ENCODE assay signal across 24 mouse cellular contexts in genomic region chr11:20053951-20054350, GRCm38 (mm10). TPM values are rescaled to one million over a fixed set of nuclear protein-coding genes. Genes with fewer than 3 reads are reported as not detected.
DNase-seq lines count a peak whose midpoint lies in the region; ATAC-seq and TF ChIP-seq lines count a peak whose summit lies in the region.
"Had no signal": no experiment of that assay in that cellular context is flagged by ENCODE, and none has a peak within 500 bp of the region (broad histone marks: within the 10 kb centered on the region; RNA-seq: fewer than 3 reads in every experiment).

No protein-coding gene starts in this region.

- H3K9me3 ChIP-seq in hindbrain, embryonic 14.5 days (ENCODE audit: control insufficient read depth, low read length), result no peaks in the 10 kb centered on the region
- no peaks in the 10 kb centered on the region for H3K9me3 ChIP-seq in hindbrain, embryonic 10.5 days
- H3K9me3 ChIP-seq in midbrain, postnatal 0 days (ENCODE audit: low read length), result no peaks in the 10 kb centered on the region
- H3K9me3 ChIP-seq in midbrain, embryonic 10.5 days (replicated peaks), result 0 out of 2 replicates have a peak, but pooled peaks cover 3% of the 10 kb centered on the region
- H3K9me3 ChIP-seq in embryonic facial prominence, embryonic 10.5 days, result no peaks in the 10 kb centered on the region
- H3K9me3 ChIP-seq in liver, embryonic 11.5 days (ENCODE audit: control insufficient read depth, low read length), result no peaks in the 10 kb centered on the region
- H3K9me3 ChIP-seq: forebrain, embryonic 10.5 days; forebrain, embryonic 13.5 days; G1E; hindbrain, embryonic 13.5 days had no signal

- no peaks in the 10 kb centered on the region for H3K27me3 ChIP-seq in hindbrain, embryonic 14.5 days (ENCODE audit: control insufficient read depth, insufficient read depth, low read length)
- H3K27me3 ChIP-seq in hindbrain, embryonic 10.5 days (ENCODE audit: insufficient read depth, poor library complexity, severe bottlenecking), result no peaks in the 10 kb centered on the region
- no peaks in the 10 kb centered on the region for H3K27me3 ChIP-seq in midbrain, postnatal 0 days (ENCODE audit: insufficient read depth, low read length)
- H3K27me3 ChIP-seq in midbrain, embryonic 10.5 days (ENCODE audit: low read depth, poor library complexity, severe bottlenecking), result no peaks in the 10 kb centered on the region
- no peaks in the 10 kb centered on the region for H3K27me3 ChIP-seq in embryonic facial prominence, embryonic 10.5 days (replicated peaks; ENCODE audit: low read depth, poor library complexity, severe bottlenecking)
- no peaks in the 10 kb centered on the region for H3K27me3 ChIP-seq in liver, embryonic 11.5 days (replicated peaks; ENCODE audit: control insufficient read depth, insufficient read depth, low read length)
- H3K27me3 ChIP-seq: forebrain, embryonic 13.5 days; hindbrain, embryonic 13.5 days had no signal

- H3K9ac ChIP-seq in hindbrain, embryonic 14.5 days, result no peak overlapping the region
- H3K9ac ChIP-seq in midbrain, postnatal 0 days (replicated peaks; ENCODE audit: low read length, poor library complexity, severe bottlenecking), result no peak overlapping the region
- no peak overlapping the region for H3K9ac ChIP-seq in liver, embryonic 11.5 days (ENCODE audit: low read depth, low read length)
- H3K9ac ChIP-seq: forebrain, embryonic 13.5 days; hindbrain, embryonic 13.5 days had no signal

- H3K36me3 ChIP-seq in hindbrain, embryonic 14.5 days (replicated peaks; ENCODE audit: control insufficient read depth, insufficient read depth), result peaks cover 26% of the 10 kb centered on the region
- H3K36me3 ChIP-seq in hindbrain, embryonic 10.5 days, result peaks cover 31% of the 10 kb centered on the region
- H3K36me3 ChIP-seq in midbrain, postnatal 0 days (ENCODE audit: insufficient read depth, low read length), result peaks cover 11% of the 10 kb centered on the region
- H3K36me3 ChIP-seq in midbrain, embryonic 10.5 days, result peaks cover 31% of the 10 kb centered on the region
- peaks cover 33% of the 10 kb centered on the region for H3K36me3 ChIP-seq in embryonic facial prominence, embryonic 10.5 days (replicated peaks)
- peaks cover 2% of the 10 kb centered on the region; the same call in 1 of the 2 replicates for H3K36me3 ChIP-seq in liver, embryonic 11.5 days (ENCODE audit: control insufficient read depth, insufficient read depth, low read length)

- no peak for DNase-seq in hindbrain, embryonic 14.5 days (ENCODE audit: low spot score)
- DNase-seq in hindbrain, embryonic 10.5 days (ENCODE audit: low spot score), result no peak
- DNase-seq in midbrain, postnatal 0 days (ENCODE audit: low spot score), result no peak
- DNase-seq in midbrain, embryonic 10.5 days (ENCODE audit: low spot score), result no peak
- DNase-seq in embryonic facial prominence, embryonic 10.5 days (ENCODE audit: low spot score), result no peak
- DNase-seq in liver, embryonic 11.5 days (ENCODE audit: low spot score), result no peak
- DNase-seq: adrenal gland, adult 2 months; adrenal gland, postnatal 25 days; cerebellum, adult 11-12 months; cerebellum, adult 8-10 months; cerebellum, postnatal 10 days; cerebellum, postnatal 36 days; embryo, embryonic 11 days; gastrocnemius, adult 2 months; gastrocnemius, postnatal 14 days; heart, adult 11 months had no signal

- 0 out of 2 replicates have a peak, but pooled peaks have one; percentile 10 for TF ChIP-seq CTCF in midbrain, postnatal 0 days (IDR thresholded peaks at IDR 0.05)

- no peaks in the 10 kb centered on the region for H3K4me1 ChIP-seq in hindbrain, embryonic 14.5 days (replicated peaks; ENCODE audit: control insufficient read depth, insufficient read depth, low read length)
- no peaks in the 10 kb centered on the region; the same call in 1 of the 2 replicates for H3K4me1 ChIP-seq in hindbrain, embryonic 10.5 days (replicated peaks)
- H3K4me1 ChIP-seq in midbrain, postnatal 0 days (ENCODE audit: insufficient read depth, low read length), result no peaks in the 10 kb centered on the region
- H3K4me1 ChIP-seq in midbrain, embryonic 10.5 days, result peaks cover 12% of the 10 kb centered on the region
- peaks cover 23% of the 10 kb centered on the region for H3K4me1 ChIP-seq in embryonic facial prominence, embryonic 10.5 days
- peaks cover 16% of the 10 kb centered on the region for H3K4me1 ChIP-seq in liver, embryonic 11.5 days (replicated peaks; ENCODE audit: control insufficient read depth, insufficient read depth, low read length)
- H3K4me1 ChIP-seq: forebrain, embryonic 13.5 days had no signal

- no peak overlapping the region for H3K4me3 ChIP-seq in hindbrain, embryonic 14.5 days (replicated peaks; ENCODE audit: low read length)
- no peak overlapping the region for H3K4me3 ChIP-seq in hindbrain, embryonic 10.5 days
- H3K4me3 ChIP-seq in midbrain, postnatal 0 days (ENCODE audit: low read depth, low read length), result no peak overlapping the region
- no peak overlapping the region for H3K4me3 ChIP-seq in midbrain, embryonic 10.5 days
- no peak overlapping the region for H3K4me3 ChIP-seq in embryonic facial prominence, embryonic 10.5 days
- H3K4me3 ChIP-seq in liver, embryonic 11.5 days (ENCODE audit: low read depth, low read length), result no peak overlapping the region
- H3K4me3 ChIP-seq: forebrain, embryonic 10.5 days; forebrain, embryonic 13.5 days; gastrocnemius, adult 2 months; hindbrain, embryonic 13.5 days had no signal

- H3K27ac ChIP-seq in hindbrain, embryonic 14.5 days, result peak overlapping the region; percentile 38; the same call in 1 of the 2 replicates
- H3K27ac ChIP-seq in hindbrain, embryonic 10.5 days, result no peak overlapping the region
- H3K27ac ChIP-seq in midbrain, postnatal 0 days (ENCODE audit: low read depth, low read length), result no peak overlapping the region
- no peak overlapping the region for H3K27ac ChIP-seq in midbrain, embryonic 10.5 days (replicated peaks)
- H3K27ac ChIP-seq in embryonic facial prominence, embryonic 10.5 days (replicated peaks), result 0 out of 2 replicates have a peak overlapping the region, but pooled peaks have one; percentile 24
- no peak overlapping the region for H3K27ac ChIP-seq in liver, embryonic 11.5 days (ENCODE audit: low read depth, low read length)
- H3K27ac ChIP-seq: forebrain, embryonic 13.5 days; gastrocnemius, adult 2 months; hindbrain, postnatal 0 days had no signal

- 81% methylated on average over 3 of the region's 3 CpGs for WGBS in hindbrain, embryonic 14.5 days
- WGBS in hindbrain, embryonic 10.5 days, result 76% methylated on average over 3 of the region's 3 CpGs
- WGBS in midbrain, postnatal 0 days, result 74% methylated on average over 3 of the region's 3 CpGs
- WGBS in midbrain, embryonic 10.5 days, result 76% methylated on average over 3 of the region's 3 CpGs
- 74% methylated on average over 3 of the region's 3 CpGs for WGBS in embryonic facial prominence, embryonic 10.5 days
- WGBS in liver, embryonic 11.5 days, result 80% methylated on average over 3 of the region's 3 CpGs

- H3K4me2 ChIP-seq in hindbrain, embryonic 14.5 days (replicated peaks), result no peak overlapping the region
- H3K4me2 ChIP-seq in midbrain, postnatal 0 days (ENCODE audit: low read depth, low read length, poor library complexity, severe bottlenecking), result no peak overlapping the region
- H3K4me2 ChIP-seq in liver, embryonic 11.5 days, result no peak overlapping the region
- H3K4me2 ChIP-seq: forebrain, embryonic 13.5 days; heart, embryonic 11.5 days; hindbrain, embryonic 13.5 days had no signal

- ATAC-seq in hindbrain, embryonic 14.5 days (ENCODE audit: low FRiP score), result no peak
- ATAC-seq in midbrain, postnatal 0 days (ENCODE audit: low FRiP score), result no peak
- no peak for ATAC-seq in inflammation-experienced regulatory T-cells, adult 6 months
- ATAC-seq in liver, embryonic 11.5 days (replicated peaks; ENCODE audit: low FRiP score), result no peak
- ATAC-seq: forebrain, embryonic 13.5 days; forebrain, embryonic 16.5 days; hindbrain, postnatal 0 days had no signal

RNA-seq across cellular contexts. Expression of gene Actr2, which starts 58.8 kb away (rescaled TPM):
- 96.8 and 99.6 TPM in 2 replicates for polyA plus RNA-seq in hindbrain, embryonic 14.5 days (2014; fragmentation: Nextera tagmentation; extraction: Ambion mirVana)
- 104 and 111 TPM in 2 replicates for polyA plus RNA-seq in hindbrain, embryonic 10.5 days (2016; fragmentation: Nextera tagmentation; extraction: Ambion mirVana)
- total RNA-seq in midbrain, postnatal 0 days (2014; rRNA removed), result 70.4 and 77.0 TPM in 2 replicates
- 169 and 193 TPM in 2 replicates for polyA plus RNA-seq in midbrain, postnatal 0 days (2015; fragmentation: Nextera tagmentation; extraction: Ambion mirVana)
- polyA plus RNA-seq in midbrain, embryonic 10.5 days (2016; fragmentation: Nextera tagmentation; extraction: Ambion mirVana), result 112 and 130 TPM in 2 replicates
- 111 and 114 TPM in 2 replicates for polyA plus RNA-seq in embryonic facial prominence, embryonic 10.5 days (2016; fragmentation: Nextera tagmentation; extraction: Ambion mirVana)
- polyA plus RNA-seq in inflammation-experienced regulatory T-cells, adult 6 months (2017; shearing (Covaris generic)), result 100 to 1,000 TPM; 447 to 709 (median 528) TPM
- polyA plus RNA-seq in liver, embryonic 11.5 days (2014; fragmentation: Nextera tagmentation; extraction: Ambion mirVana), result 64.4 and 74.5 TPM in 2 replicates

Comparison
In these comparisons a context has a peak if more than half of its experiments do, and no peak if none do; other contexts are left out.
1. H3K27ac ChIP-seq: peak in hindbrain, embryonic 14.5 days (single experiment) and embryonic facial prominence, embryonic 10.5 days (single experiment); none in hindbrain, embryonic 10.5 days (single experiment), midbrain, postnatal 0 days (single experiment), midbrain, embryonic 10.5 days (single experiment) and liver, embryonic 11.5 days (single experiment).